In the genomic region with DNA sequence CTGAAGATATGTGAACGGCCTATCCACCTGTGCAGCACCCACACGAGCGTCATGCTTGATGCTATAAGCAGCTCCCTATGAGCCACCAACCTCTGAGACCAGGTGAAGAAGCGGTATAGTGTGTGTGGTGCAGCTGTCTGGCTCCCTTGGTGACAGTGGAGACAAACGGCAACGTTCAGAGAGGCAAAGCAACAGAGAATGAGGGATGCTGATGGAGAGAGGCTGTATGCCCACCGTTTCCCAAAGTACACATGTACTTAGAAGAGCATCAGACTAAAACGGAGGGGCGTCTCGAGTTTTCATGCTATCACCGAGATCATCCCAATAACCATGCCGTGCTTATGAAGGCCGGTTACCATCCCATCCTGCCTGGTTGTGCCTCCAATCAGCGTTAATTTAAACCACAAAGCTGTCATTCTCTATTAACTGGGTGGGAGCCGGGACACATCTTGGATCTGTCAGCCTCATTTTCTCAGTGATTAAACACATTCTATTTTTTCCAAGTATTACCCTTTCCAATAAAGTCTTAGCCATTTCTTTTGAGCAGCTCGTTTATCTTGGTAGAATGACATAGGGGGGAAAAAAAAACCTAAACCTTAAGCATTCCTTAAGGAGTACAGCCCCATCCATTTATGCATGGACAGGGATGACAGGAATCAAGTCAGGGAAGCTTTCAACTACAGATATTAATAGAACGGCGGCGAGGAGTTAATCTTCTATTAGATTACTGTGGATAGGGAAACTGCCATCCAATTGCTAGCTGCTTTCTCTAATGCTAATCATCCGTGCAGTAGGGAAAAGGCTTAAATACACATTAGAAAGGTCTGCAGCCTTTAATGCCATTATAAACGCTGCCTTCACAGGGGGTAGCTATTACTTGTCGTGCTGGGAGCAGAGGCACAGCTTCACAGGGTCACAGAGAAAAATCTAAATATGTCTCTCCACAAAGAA, we compare ENCODE assay signal across 19 mouse cellular contexts.
DNase-seq lines count a peak whose midpoint lies in the region; ATAC-seq and TF ChIP-seq lines count a peak whose summit lies in the region.
"Had no signal": no experiment of that assay in that cellular context is flagged by ENCODE, and none has a peak within 500 bp of the region (broad histone marks: within the 10 kb centered on the region; RNA-seq: fewer than 3 reads in every experiment).

No protein-coding gene starts in this region.

- TF ChIP-seq CTCF in left cerebral cortex, adult 2 months (IDR thresholded peaks at IDR 0.05): no peak

- no peak overlapping the region for H3K4me3 ChIP-seq in left cerebral cortex, adult 2 months
- no peak overlapping the region for H3K4me3 ChIP-seq in forebrain, embryonic 16.5 days (replicated peaks; ENCODE audit: low read length)
- H3K4me3 ChIP-seq in midbrain, embryonic 15.5 days: no peak overlapping the region
- H3K4me3 ChIP-seq: erythroblast, embryonic 14.5 days; heart, embryonic 10.5 days; intestine, embryonic 15.5 days; limb, embryonic 15.5 days had no signal

- 23% methylated on average over 22 of the region's 22 CpGs for WGBS in forebrain, embryonic 16.5 days
- WGBS in midbrain, embryonic 15.5 days: 26% methylated on average over 22 of the region's 22 CpGs

- no peaks in the 10 kb centered on the region for H3K27me3 ChIP-seq in forebrain, embryonic 16.5 days (replicated peaks; ENCODE audit: control insufficient read depth, insufficient read depth, low read length)
- H3K27me3 ChIP-seq in midbrain, embryonic 15.5 days (replicated peaks): no peaks in the 10 kb centered on the region
- H3K27me3 ChIP-seq: intestine, embryonic 15.5 days; limb, embryonic 15.5 days had no signal

- peaks cover 57% of the 10 kb centered on the region for H3K4me1 ChIP-seq in forebrain, embryonic 16.5 days (replicated peaks; ENCODE audit: control insufficient read depth, insufficient read depth, low read length)
- H3K4me1 ChIP-seq in midbrain, embryonic 15.5 days: peaks cover 50% of the 10 kb centered on the region
- H3K4me1 ChIP-seq: intestine, embryonic 15.5 days had no signal

- H3K9me3 ChIP-seq in forebrain, embryonic 16.5 days (ENCODE audit: control insufficient read depth, low read length): no peaks in the 10 kb centered on the region
- H3K9me3 ChIP-seq in midbrain, embryonic 15.5 days: no peaks in the 10 kb centered on the region
- H3K9me3 ChIP-seq: heart, embryonic 10.5 days; intestine, embryonic 15.5 days; limb, embryonic 15.5 days had no signal

- H3K4me2 ChIP-seq in forebrain, embryonic 16.5 days (ENCODE audit: low read length): peak overlapping the region; percentile 5; the same call in 1 of the 2 replicates
- peak overlapping the region; percentile 23 for H3K4me2 ChIP-seq in midbrain, embryonic 15.5 days
- H3K4me2 ChIP-seq: intestine, embryonic 15.5 days; limb, embryonic 15.5 days had no signal

- peak; percentile 45; the same call in 1 of the 2 replicates for ATAC-seq in forebrain, embryonic 16.5 days
- peak; percentile 49; the same call in 1 of the 2 replicates for ATAC-seq in midbrain, embryonic 15.5 days (replicated peaks)
- ATAC-seq: intestine, embryonic 15.5 days had no signal

- H3K36me3 ChIP-seq in forebrain, embryonic 16.5 days (ENCODE audit: control insufficient read depth, insufficient read depth): no peaks in the 10 kb centered on the region
- no peaks in the 10 kb centered on the region for H3K36me3 ChIP-seq in midbrain, embryonic 15.5 days (replicated peaks)
- H3K36me3 ChIP-seq: heart, embryonic 10.5 days; intestine, embryonic 15.5 days; limb, embryonic 15.5 days had no signal

- intact Hi-C loops in left cerebral cortex, adult 2 months (cut with DNase I): loop anchor here (5.0 kb wide), 1 partner anchor 45 kb away; no protein-coding TSS in a partner anchor

- DNase-seq in left cerebral cortex, adult 2 months (ENCODE audit: extremely low spot score in 1 of 2, low spot score in 2 of 2): no peak
- no peak for DNase-seq in left cerebral cortex, adult 9 months (ENCODE audit: low spot score in 2 of 2)
- DNase-seq in retina, postnatal 1 day: peak; percentile 68
- DNase-seq in c-Kit-positive CD71-positive TER-119-positive erythroid progenitor cells, embryonic 14.5 days (ENCODE audit: low spot score): no peak
- DNase-seq in right cerebral cortex, postnatal 4 days: no peak
- DNase-seq: cerebellum, adult 11-12 months; gastrocnemius, postnatal 36 days; heart, postnatal 14 days; kidney, postnatal 10 days; layer of hippocampus, adult 9-11 months; lung, adult 2 months; lung, postnatal 4 days; thymus, adult 2 months had no signal

- peak overlapping the region; percentile 24; the same call in 1 of the 2 replicates for H3K27ac ChIP-seq in left cerebral cortex, adult 2 months
- H3K27ac ChIP-seq in forebrain, embryonic 16.5 days (ENCODE audit: low read length): peak overlapping the region; percentile 77
- peak overlapping the region; percentile 64 for H3K27ac ChIP-seq in midbrain, embryonic 15.5 days
- H3K27ac ChIP-seq: heart, embryonic 10.5 days; intestine, embryonic 15.5 days; limb, embryonic 15.5 days had no signal

- peak overlapping the region; percentile 35; the same call in 1 of the 2 replicates for H3K9ac ChIP-seq in forebrain, embryonic 16.5 days (replicated peaks; ENCODE audit: low read depth, low read length)
- H3K9ac ChIP-seq in midbrain, embryonic 15.5 days: no peak overlapping the region
- H3K9ac ChIP-seq: intestine, embryonic 15.5 days; limb, embryonic 15.5 days had no signal

Comparison
In these comparisons a context has a peak if more than half of its experiments do, and no peak if none do; other contexts are left out.
1. H3K27ac ChIP-seq: peak in every context shown above with its lines; median percentile 77 in forebrain, embryonic 16.5 days; 64 in midbrain, embryonic 15.5 days; 24 in left cerebral cortex, adult 2 months.